Mouse (Mus musculus): ENCODE data around the gene Il17d.

- TF ChIP-seq CTCF (IDR thresholded peaks at IDR 0.05; ENCODE audit: insufficient read depth, low read depth, low read length) (no peak), POLR2A (IDR thresholded peaks at IDR 0.05; ENCODE audit: insufficient read depth, low read depth, low read length) (no peak)
Observed at GRCm38 (mm10) chr14:57542231-57542630, 17.7 kb downstream of the Il17d start.
